Mouse (Mus musculus) embryo, embryonic 9.5 days (tissue): ENCODE results near the gene Anapc15.
"Not testable (repeated sequence)": the region's sequence is repeated elsewhere in the genome, so short reads cannot be mapped to it uniquely, and the experiment has no call there.

Experiments used
- DNase-seq: peaks from one replicate; pipeline ENCODE4 v3.0.0-alpha.2; 2017; ENCODE audit errors: extremely low spot score

Gene Anapc15

GRCm38 (mm10) chr7:101896104-101897066 lies 32.9 kb downstream of the Anapc15 start:
- DNase-seq = peak; percentile 97

GRCm38 (mm10) chr7:101900331-101901097 lies 37.0 kb downstream of the Anapc15 start:
- DNase-seq = no peak

GRCm38 (mm10) chr7:101901969-101902368 lies 38.5 kb downstream of the Anapc15 start:
- no peak for DNase-seq

- no peak for DNase-seq
Measured at GRCm38 (mm10) chr7:101902846-101903245, 39.3 kb downstream of the Anapc15 start.

- DNase-seq = peak; percentile 99
Measured at GRCm38 (mm10) chr7:101905561-101906286, 42.2 kb downstream of the Anapc15 start, which contains the start of gene Lamtor1. TSS of gene Lamtor1 (plus strand) at chr7:101905904.

GRCm38 (mm10) chr7:101906287-101906681 lies 42.8 kb downstream of the Anapc15 start, which contains the start of gene Tomt:
TSS of gene Tomt (minus strand) at chr7:101906359.
- DNase-seq = no peak

GRCm38 (mm10) chr7:101906696-101907095 lies 43.2 kb downstream of the Anapc15 start:
- DNase-seq = no peak

- no peak for DNase-seq
Measured at GRCm38 (mm10) chr7:101908367-101908766, 44.9 kb downstream of the Anapc15 start.

- DNase-seq = no peak
Measured at GRCm38 (mm10) chr7:101910138-101910537, 46.6 kb downstream of the Anapc15 start.

GRCm38 (mm10) chr7:101911982-101912381 lies 48.5 kb downstream of the Anapc15 start:
- no peak for DNase-seq

- peak; percentile 70 for DNase-seq
Measured at GRCm38 (mm10) chr7:101918071-101918470, 54.6 kb downstream of the Anapc15 start.

- not testable (repeated sequence) for DNase-seq
Measured at GRCm38 (mm10) chr7:101925892-101926291, 62.4 kb downstream of the Anapc15 start.

- no peak for DNase-seq
Measured at GRCm38 (mm10) chr7:101928093-101928492, 64.6 kb downstream of the Anapc15 start.

GRCm38 (mm10) chr7:101932551-101932950 lies 69.0 kb downstream of the Anapc15 start:
- DNase-seq = no peak

GRCm38 (mm10) chr7:101933300-101933699 lies 69.8 kb downstream of the Anapc15 start:
- DNase-seq = no peak

- peak; percentile 97 for DNase-seq
Measured at GRCm38 (mm10) chr7:101933751-101934240, 70.3 kb downstream of the Anapc15 start, which contains the start of the genes Lrrc51 and Numa1. TSS of gene Lrrc51 (minus strand) at chr7:101933895. TSS of gene Numa1 (plus strand) at chr7:101934111.

GRCm38 (mm10) chr7:101935957-101936356 lies 72.4 kb downstream of the Anapc15 start:
- no peak for DNase-seq

GRCm38 (mm10) chr7:101936996-101937395 lies 73.5 kb downstream of the Anapc15 start:
- DNase-seq = no peak

- no peak for DNase-seq
Measured at GRCm38 (mm10) chr7:101937569-101937968, 74.1 kb downstream of the Anapc15 start.

GRCm38 (mm10) chr7:101938348-101938747 lies 74.8 kb downstream of the Anapc15 start:
- DNase-seq = no peak

- no peak for DNase-seq
Measured at GRCm38 (mm10) chr7:101939758-101940157, 76.2 kb downstream of the Anapc15 start.
